Mouse (Mus musculus) embryonic fibroblast, embryonic 13.5 days (primary cell): Measurements from ENCODE around the gene Ccdc107.

ENCODE experiments used
- CTCF ChIP-seq: IDR thresholded peaks from 2 replicates; pipeline ENCODE4 v1.5.1; 2011; ENCODE audit warnings: mild to moderate bottlenecking, control low read depth, low read length, moderate library complexity, borderline replicate concordance; ENCODE audit not compliant: insufficient read depth
- POLR2A ChIP-seq: IDR thresholded peaks from 2 replicates; pipeline ENCODE4 v1.6.1; 2011; ENCODE audit warnings: low read depth, mild to moderate bottlenecking, control low read depth, low read length, moderate library complexity

DNA sequence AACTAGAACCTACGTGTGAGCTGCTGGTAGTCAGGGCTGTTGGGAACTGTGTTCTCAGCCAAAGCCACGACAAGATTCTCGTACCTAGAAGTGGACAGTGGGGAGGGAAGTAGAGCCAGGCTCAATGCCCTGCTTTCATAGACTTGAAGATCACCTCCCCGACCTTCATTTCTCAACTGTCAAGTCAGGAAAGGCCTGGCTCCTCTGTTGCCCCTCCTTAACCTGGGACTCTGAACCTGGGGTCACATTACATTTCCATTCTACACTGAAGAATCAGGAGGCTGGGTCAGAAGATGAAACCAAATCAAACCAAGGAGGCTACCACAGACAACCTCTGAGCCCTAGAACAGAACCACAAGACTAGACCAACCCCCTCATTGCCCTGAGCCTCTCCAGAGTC lies 5.2 kb downstream of the Ccdc107 start:
- TF ChIP-seq CTCF = no peak
- no peak for TF ChIP-seq POLR2A
